Mouse (Mus musculus) T-helper 17 cell (primary cell): Measurements from ENCODE around the gene Tex22.

Source experiments
- in situ Hi-C, 2 experiments: fragments of 300-600 bp; cut with MboI, MseI; formaldehyde crosslinking; loops; 1 replicate in 1 of 2; 2 replicates in 1 of 2; pipeline ENCODE4 v1.15.1; 2025; ENCODE audit warnings: high pct_unique_total_duplicates in 2 of 2

The Tex22 gene

GRCm38 (mm10) chr12:113136492-113137020, 62.3 kb downstream of the Tex22 start:
- in situ Hi-C loops, result no loop called here

GRCm38 (mm10) chr12:113137260-113138213, 63.2 kb downstream of the Tex22 start:
- in situ Hi-C loops, result no loop called here

GRCm38 (mm10) chr12:113138291-113138690, 64.0 kb downstream of the Tex22 start:
- in situ Hi-C loops, result no loop called here
